Mouse (Mus musculus) heart, embryonic 11.5 days (tissue): ENCODE data around the gene Ephb6. TPM values are rescaled to one million over a fixed set of nuclear protein-coding genes. Genes with fewer than 3 reads are reported as not detected.
"Not testable (repeated sequence)": the region's sequence is repeated elsewhere in the genome, so short reads cannot be mapped to it uniquely, and the experiment has no call there.

Experiments
- ATAC-seq: fragments of 200-750 bp; cut with Nextera tagmentation; replicated peaks from 2 replicates; pipeline ENCODE4 v1.8.0; 2017; ENCODE audit warnings: moderate library complexity; ENCODE audit not compliant: insufficient number of reproducible peaks, low FRiP score, low TSS enrichment
- H3K27ac ChIP-seq: fragments of 300-500 bp; sonication (generic); 2 replicates; pipeline ENCODE4 v1.5.1; 2014; ENCODE audit warnings: mild to moderate bottlenecking, low read depth, low read length
- H3K27me3 ChIP-seq: fragments of 300-500 bp; sonication (generic); 2 replicates; pipeline ENCODE4 v1.6.1; 2014; ENCODE audit warnings: mild to moderate bottlenecking, low read length, mixed read lengths; ENCODE audit not compliant: control insufficient read depth, insufficient read depth
- H3K36me3 ChIP-seq: fragments of 300-500 bp; sonication (generic); 2 replicates; pipeline ENCODE4 v1.6.1; 2014; ENCODE audit warnings: mild to moderate bottlenecking, low read length, moderate library complexity, mixed read lengths; ENCODE audit not compliant: control insufficient read depth, insufficient read depth
- H3K4me1 ChIP-seq: fragments of 300-500 bp; sonication (generic); 2 replicates; pipeline ENCODE4 v1.6.1; 2014; ENCODE audit warnings: low read length; ENCODE audit not compliant: control insufficient read depth, insufficient read depth
- H3K4me2 ChIP-seq: fragments of 300-500 bp; sonication (generic); 2 replicates; pipeline ENCODE4 v1.6.1; 2014; ENCODE audit warnings: mild to moderate bottlenecking, moderate library complexity
- H3K4me3 ChIP-seq: fragments of 300-500 bp; sonication (generic); 2 replicates; pipeline ENCODE4 v1.5.1; 2014; ENCODE audit warnings: low read depth, low read length
- H3K9ac ChIP-seq: fragments of 300-500 bp; sonication (generic); 2 replicates; pipeline ENCODE4 v1.6.1; 2014; ENCODE audit warnings: mild to moderate bottlenecking, low read depth, low read length, moderate library complexity
- H3K9me3 ChIP-seq: fragments of 300-500 bp; sonication (generic); replicated peaks from 2 replicates; pipeline ENCODE4 v1.6.1; 2016; ENCODE audit warnings: low read length; ENCODE audit not compliant: control insufficient read depth
- WGBS: fragments of 180-500 bp; shearing (Covaris S2); extraction: QIAGEN DNeasy Blood & Tissue Kit; methylation state at CpG from one replicate; pipeline ENCODE4 v1.1.7; 2014; ENCODE audit not compliant: insufficient replicate concordance; 5-methylcytosine and 5-hydroxymethylcytosine counted together
- polyA plus RNA-seq: library from polyadenylated mRNA; unstranded; fragments of >200 nt; fragmentation: Nextera tagmentation; extraction: Ambion mirVana; gene quantifications from 2 replicates; pipeline ENCODE4 v1.2.1, GENCODE M21; 2014

Ephb6 gene
- polyA plus RNA-seq: 3.7 and 4.2 TPM in 2 replicates

DNA sequence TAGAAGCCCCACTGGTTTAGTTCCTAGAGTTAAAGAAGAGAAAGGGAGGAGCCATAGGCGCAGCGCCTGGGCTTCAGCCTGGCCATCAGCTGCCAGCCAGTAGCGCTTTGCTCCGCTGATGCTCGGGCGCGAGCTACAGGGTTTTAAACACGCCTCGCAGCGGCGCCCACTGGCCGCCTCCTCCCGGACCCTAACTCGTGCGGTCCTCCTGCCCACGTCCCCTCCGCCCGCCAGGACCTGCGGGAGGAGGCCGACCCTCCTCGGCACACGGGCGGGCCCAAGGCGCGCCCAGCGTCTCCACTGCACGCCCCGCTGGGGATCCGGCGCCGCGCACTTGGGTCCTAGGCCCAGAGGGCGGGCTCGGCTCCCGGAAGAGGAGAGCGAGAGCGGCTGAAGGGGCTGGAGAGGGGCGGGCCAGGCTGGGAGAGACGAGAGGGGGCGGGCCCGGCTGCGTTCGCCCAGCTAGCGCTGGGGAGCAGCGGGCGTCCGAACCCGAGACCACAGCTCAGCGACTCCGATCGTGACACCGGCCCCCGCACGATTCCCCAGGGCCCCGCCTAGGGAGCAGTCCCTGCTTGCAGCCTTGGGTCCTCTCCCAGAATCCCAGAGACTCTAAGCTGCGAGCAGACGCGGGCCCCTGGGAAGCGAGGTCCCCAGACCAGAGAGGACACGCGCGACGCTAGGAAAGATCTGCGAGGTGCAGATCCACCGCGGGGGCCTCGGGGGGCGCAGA is at the start of gene Ephb6:
TSS of gene Ephb6 (plus strand) at position 422 of the 733 bp plus-strand sequence.
- H3K4me2 ChIP-seq: peak within 1 kb of the TSS; percentile 89
- peak within 1 kb of the TSS; percentile 68 for H3K4me3 ChIP-seq

DNA sequence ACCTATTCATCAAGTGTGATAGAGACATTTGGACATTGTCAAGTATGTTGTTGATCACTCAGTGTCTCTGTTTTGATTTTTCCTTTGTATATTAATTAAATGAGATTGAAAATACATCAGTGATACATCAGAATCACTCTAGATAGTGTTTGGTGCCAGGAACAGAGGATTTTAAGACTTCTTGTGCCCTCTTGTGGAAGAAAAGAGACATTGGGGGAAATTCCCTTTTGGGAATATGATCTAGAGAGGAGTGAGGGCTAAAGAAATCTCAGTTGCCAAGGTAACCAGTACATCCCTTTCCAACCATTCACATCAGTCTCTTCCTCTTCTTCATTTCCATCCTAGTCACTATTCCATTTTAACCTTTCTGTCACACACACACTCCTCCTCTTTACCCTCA is 48.9 kb upstream of the Ephb6 start:
- H3K4me2 ChIP-seq: no peak overlapping the region
- no peaks in the 10 kb centered on the region for H3K36me3 ChIP-seq
- no peak overlapping the region for H3K27ac ChIP-seq
- no peaks in the 10 kb centered on the region for H3K9me3 ChIP-seq
- no peak for ATAC-seq
- no peaks in the 10 kb centered on the region for H3K27me3 ChIP-seq
- H3K4me3 ChIP-seq: no peak overlapping the region
- no peaks in the 10 kb centered on the region for H3K4me1 ChIP-seq
- no peak overlapping the region for H3K9ac ChIP-seq

More for the DNA sequence above, at the start of gene Ephb6:
- Histone ChIP-seq H3K4me1 (no peaks in the 10 kb centered on the region), H3K27ac (peak within 1 kb of the TSS; percentile 64; the same call in 1 of the 2 replicates), H3K36me3 (no peaks in the 10 kb centered on the region), H3K9me3 (no peaks in the 10 kb centered on the region), H3K27me3 (peaks cover 12% of the 10 kb centered on the region), H3K9ac (peak within 1 kb of the TSS; percentile 69)
- WGBS: under 1% methylated on average over 65 of the region's 68 CpGs
- ATAC-seq: peak; percentile 93

DNA sequence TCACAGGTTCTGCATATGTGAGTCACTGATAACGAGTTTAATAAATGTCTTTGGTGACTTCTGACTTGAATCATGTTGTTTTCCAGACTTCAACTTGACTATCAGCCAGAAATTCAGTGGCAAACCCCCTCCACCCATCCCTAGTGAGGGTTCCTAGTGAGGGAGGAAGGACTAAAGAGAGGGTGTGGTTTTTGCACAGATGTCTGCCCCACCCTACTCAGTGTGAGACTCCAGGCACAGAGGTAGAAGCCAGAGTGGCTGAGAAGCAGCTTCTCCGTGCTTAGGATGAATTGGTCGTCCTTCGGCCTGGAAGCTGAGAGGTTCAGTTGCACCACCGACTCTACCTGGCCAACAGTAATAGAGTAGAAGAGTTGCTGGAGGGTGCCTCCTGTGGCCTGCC is 47.8 kb upstream of the Ephb6 start:
- no peak for ATAC-seq
- H3K36me3 ChIP-seq: no peaks in the 10 kb centered on the region
- 69% methylated on average over 5 of the region's 5 CpGs for WGBS
- H3K4me3 ChIP-seq: no peak overlapping the region
- H3K4me1 ChIP-seq: no peaks in the 10 kb centered on the region
- no peak overlapping the region for H3K27ac ChIP-seq
- H3K9me3 ChIP-seq: no peaks in the 10 kb centered on the region
- no peak overlapping the region for H3K4me2 ChIP-seq
- H3K27me3 ChIP-seq: no peaks in the 10 kb centered on the region
- H3K9ac ChIP-seq: no peak overlapping the region

DNA sequence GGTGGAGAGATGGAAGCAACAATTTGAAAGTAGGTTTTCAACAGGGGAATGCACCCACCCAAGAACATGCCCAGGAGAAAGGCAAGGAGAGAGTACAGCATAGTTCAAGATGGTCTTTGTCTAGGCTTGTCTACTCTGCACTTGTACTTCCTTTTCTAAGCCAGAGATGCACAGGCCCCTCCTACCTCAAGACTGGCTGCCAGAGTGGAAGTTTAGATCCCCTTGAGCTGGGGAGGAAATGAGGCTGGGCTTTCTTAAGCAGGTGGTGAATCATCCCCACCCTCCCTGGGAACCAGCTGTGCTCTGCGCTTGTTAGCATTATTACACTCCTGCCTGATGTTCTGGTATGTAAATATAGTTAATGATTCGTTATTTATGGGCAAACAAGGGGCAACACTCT is 47.0 kb upstream of the Ephb6 start:
- no peaks in the 10 kb centered on the region for H3K27me3 ChIP-seq
- H3K9ac ChIP-seq: no peak overlapping the region
- H3K27ac ChIP-seq: no peak overlapping the region
- H3K4me1 ChIP-seq: no peaks in the 10 kb centered on the region
- no peak for ATAC-seq
- H3K4me3 ChIP-seq: no peak overlapping the region
- H3K9me3 ChIP-seq: no peaks in the 10 kb centered on the region
- no peaks in the 10 kb centered on the region for H3K36me3 ChIP-seq
- WGBS: 46% methylated on average over 2 of the region's 2 CpGs
- H3K4me2 ChIP-seq: no peak overlapping the region

DNA sequence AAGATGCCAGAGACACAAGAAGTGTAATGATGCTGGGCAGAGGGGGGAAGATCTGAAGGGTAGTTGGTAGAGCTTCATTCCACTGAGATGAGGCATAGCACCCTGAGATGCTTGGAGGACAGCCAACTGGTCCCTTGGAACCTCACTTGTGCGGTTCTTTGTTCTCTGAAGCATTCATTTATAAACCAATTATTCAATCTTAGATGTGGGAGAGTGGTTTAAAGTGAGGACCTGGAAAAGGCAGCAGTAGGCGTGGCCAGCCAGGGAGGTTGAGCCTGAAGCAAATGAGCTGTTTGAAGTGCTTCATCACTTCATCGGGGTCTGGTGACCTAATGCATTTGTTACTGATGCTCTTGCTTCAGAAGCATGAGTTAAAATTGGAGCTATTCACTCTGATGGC is 46.0 kb upstream of the Ephb6 start:
- H3K9me3 ChIP-seq: no peaks in the 10 kb centered on the region
- H3K9ac ChIP-seq: no peak overlapping the region
- H3K4me1 ChIP-seq: no peaks in the 10 kb centered on the region
- WGBS: 65% methylated on average over 3 of the region's 3 CpGs
- no peak overlapping the region for H3K4me2 ChIP-seq
- no peaks in the 10 kb centered on the region for H3K36me3 ChIP-seq
- no peaks in the 10 kb centered on the region for H3K27me3 ChIP-seq
- no peak overlapping the region for H3K27ac ChIP-seq
- no peak for ATAC-seq
- H3K4me3 ChIP-seq: no peak overlapping the region

DNA sequence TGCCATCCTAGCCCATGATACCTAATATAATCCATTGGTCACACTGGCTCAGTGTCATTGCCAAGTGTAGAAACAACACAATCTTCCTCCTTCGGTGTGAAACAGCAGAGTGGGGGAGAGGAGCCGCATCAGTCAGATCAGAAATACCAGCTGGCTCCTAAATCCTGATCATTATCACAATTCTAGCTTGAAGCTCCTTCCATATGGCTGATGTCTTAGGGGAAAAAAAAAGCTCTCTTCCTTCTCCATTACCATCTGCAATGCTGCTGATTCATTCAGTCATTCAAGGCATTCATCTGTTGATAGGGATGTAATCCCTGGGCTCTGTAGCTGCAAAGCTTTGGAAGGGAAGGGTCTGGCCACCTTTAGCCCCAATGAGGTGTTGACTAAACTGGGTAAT is 45.0 kb upstream of the Ephb6 start:
- 78% methylated on average over 2 of the region's 2 CpGs for WGBS
- Histone ChIP-seq H3K9me3 (no peaks in the 10 kb centered on the region), H3K27me3 (no peaks in the 10 kb centered on the region), H3K27ac (no peak overlapping the region), H3K4me2 (no peak overlapping the region), H3K4me1 (no peaks in the 10 kb centered on the region), H3K9ac (no peak overlapping the region), H3K4me3 (no peak overlapping the region), H3K36me3 (no peaks in the 10 kb centered on the region)
- ATAC-seq: no peak

DNA sequence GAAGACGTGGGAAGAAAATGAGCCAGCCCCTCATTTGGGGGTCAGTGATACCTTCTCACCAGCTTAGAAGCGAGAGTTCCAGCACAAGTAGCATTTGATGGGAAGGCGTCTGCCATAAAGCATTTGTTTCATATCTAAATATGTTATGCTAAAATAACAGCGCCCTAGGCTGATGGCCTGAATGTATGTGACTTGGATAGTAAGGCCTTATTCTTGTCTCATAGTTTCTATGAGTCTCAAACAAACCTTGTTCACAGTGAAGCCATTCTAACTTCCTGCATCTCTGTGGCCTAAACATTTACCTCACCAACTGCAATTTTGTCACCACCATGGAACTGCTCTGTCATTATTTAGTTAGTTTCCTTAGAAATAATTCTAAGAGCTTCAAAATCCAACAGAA is 42.7 kb upstream of the Ephb6 start:
- Histone ChIP-seq H3K9ac (no peak overlapping the region), H3K4me1 (no peaks in the 10 kb centered on the region), H3K27ac (no peak overlapping the region), H3K9me3 (no peaks in the 10 kb centered on the region), H3K4me3 (no peak overlapping the region), H3K4me2 (peak overlapping the region; percentile 9; the same call in 1 of the 2 replicates), H3K36me3 (no peaks in the 10 kb centered on the region), H3K27me3 (no peaks in the 10 kb centered on the region)
- ATAC-seq: no peak
- 83% methylated on average over 4 of the region's 4 CpGs for WGBS

DNA sequence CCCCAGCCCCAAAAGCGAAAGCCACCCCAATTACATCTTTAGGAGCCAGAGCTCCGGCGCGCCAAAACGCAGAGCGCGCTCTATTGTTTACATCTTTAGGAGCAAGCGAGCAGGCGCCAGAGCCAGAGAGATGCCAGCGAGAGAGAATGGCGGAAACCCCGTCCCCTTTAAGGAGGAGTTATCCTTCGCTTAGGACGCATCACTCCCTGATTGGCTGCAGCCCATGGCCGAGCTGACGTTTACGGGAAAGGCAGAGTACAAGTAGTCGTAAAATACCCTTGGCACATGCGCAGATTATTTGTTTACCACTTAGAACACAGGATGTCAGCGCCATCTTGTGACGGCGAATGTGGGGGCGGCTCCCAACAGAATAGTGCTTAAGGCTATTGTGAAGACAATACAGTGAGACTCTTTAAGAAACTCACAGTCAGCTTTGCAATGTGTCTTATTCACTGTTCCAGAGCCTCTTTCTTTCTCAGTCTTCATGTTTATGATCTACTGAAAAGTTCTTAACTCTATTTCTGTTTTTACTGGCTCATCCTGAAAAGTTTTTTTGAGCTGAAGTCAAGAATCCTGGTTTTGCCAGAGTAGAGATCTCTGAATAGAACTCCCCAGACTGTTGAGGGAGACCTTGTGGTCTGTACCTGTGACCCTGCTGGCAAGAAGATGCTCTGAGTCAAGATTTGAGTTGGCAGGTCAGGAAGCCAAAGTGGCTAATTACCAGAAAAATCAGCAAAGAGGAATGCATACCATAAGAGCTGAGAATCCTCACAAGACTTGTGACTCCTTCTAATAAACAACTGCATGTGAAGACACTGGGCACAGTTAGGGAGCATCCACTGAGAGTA is 42.0 kb upstream of the Ephb6 start:
- not testable (repeated sequence) for H3K4me2 ChIP-seq, H3K27me3 ChIP-seq, H3K36me3 ChIP-seq, H3K4me3 ChIP-seq, ATAC-seq, H3K9me3 ChIP-seq, H3K9ac ChIP-seq, H3K27ac ChIP-seq, H3K4me1 ChIP-seq
- 39% methylated on average over 4 of the region's 23 CpGs for WGBS
